Mouse (Mus musculus) lung, adult 18-20 months (tissue): ENCODE measurements around the gene Zfp710.

Experiments
- DNase-seq, 2 experiments: peaks; one replicate each; pipeline ENCODE4 v3.0.0; 2022; ENCODE audit warnings: mixed read lengths in 2 of 2

Gene Zfp710

GRCm38 (mm10) chr7:80057781-80058180 is 33.2 kb downstream of the Zfp710 start:
- DNase-seq = no peak

- peak; percentile 48 to 73 for DNase-seq
Observed at GRCm38 (mm10) chr7:80058405-80059063, 33.9 kb downstream of the Zfp710 start.

- no peak for DNase-seq
Observed at GRCm38 (mm10) chr7:80059064-80059838, 34.6 kb downstream of the Zfp710 start.

GRCm38 (mm10) chr7:80060012-80060778 is 35.6 kb downstream of the Zfp710 start:
- DNase-seq = peak in 1 of 2 experiments; percentile 63

- no peak for DNase-seq
Observed at GRCm38 (mm10) chr7:80062083-80062826, 37.6 kb downstream of the Zfp710 start.

GRCm38 (mm10) chr7:80063244-80063643 is 38.6 kb downstream of the Zfp710 start:
- no peak for DNase-seq

- no peak for DNase-seq
Observed at GRCm38 (mm10) chr7:80063902-80064736, 39.5 kb downstream of the Zfp710 start.

GRCm38 (mm10) chr7:80065250-80065649 is 40.6 kb downstream of the Zfp710 start:
- DNase-seq = no peak

GRCm38 (mm10) chr7:80066675-80067455 is 42.3 kb downstream of the Zfp710 start:
- peak in 1 of 2 experiments; percentile 69 for DNase-seq

GRCm38 (mm10) chr7:80068341-80068740 is 43.7 kb downstream of the Zfp710 start:
- DNase-seq = no peak

- peak in 1 of 2 experiments; percentile 56 for DNase-seq
Observed at GRCm38 (mm10) chr7:80069615-80070327, 45.2 kb downstream of the Zfp710 start.

- no peak for DNase-seq
Observed at GRCm38 (mm10) chr7:80071209-80071608, 46.6 kb downstream of the Zfp710 start.

- no peak for DNase-seq
Observed at GRCm38 (mm10) chr7:80072297-80072696, 47.7 kb downstream of the Zfp710 start.

- no peak for DNase-seq
Observed at GRCm38 (mm10) chr7:80073506-80073905, 48.9 kb downstream of the Zfp710 start.

GRCm38 (mm10) chr7:80074921-80075441 is 50.4 kb downstream of the Zfp710 start:
- peak; percentile 91 to 94 for DNase-seq

- no peak for DNase-seq
Observed at GRCm38 (mm10) chr7:80075946-80076583, 51.5 kb downstream of the Zfp710 start.

GRCm38 (mm10) chr7:80076961-80077716 is 52.5 kb downstream of the Zfp710 start:
- DNase-seq = no peak

- DNase-seq = peak; percentile 60 to 69
Observed at GRCm38 (mm10) chr7:80077801-80078200, 53.2 kb downstream of the Zfp710 start.
